20 mouse cellular contexts compared by ENCODE assay signal in the genomic region with DNA sequence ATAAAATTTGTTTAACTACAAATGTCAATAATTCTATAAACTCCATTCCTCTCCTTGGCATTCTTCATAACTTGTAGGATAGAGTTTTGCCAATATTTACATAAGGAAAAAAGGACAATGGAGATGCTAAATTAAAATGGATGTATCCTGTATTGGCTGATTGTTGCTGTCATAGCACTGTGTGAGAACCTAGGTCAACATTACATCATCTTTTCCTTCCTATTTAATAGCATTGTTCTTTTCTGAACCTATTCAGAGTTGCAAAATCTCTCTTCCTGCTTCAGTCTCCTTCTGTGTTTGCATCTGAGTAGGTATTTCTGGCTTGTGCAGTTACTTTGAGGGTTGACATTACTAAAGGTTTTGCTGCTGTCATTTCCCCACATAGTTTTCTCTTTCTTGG.
A peak's percentile ranks its signal among the peaks of the same experiment; 100 is the strongest.
DNase-seq lines count a peak whose midpoint lies in the region; ATAC-seq and TF ChIP-seq lines count a peak whose summit lies in the region.
"Had no signal": no experiment of that assay in that cellular context is flagged by ENCODE, and none has a peak within 500 bp of the region (broad histone marks: within the 10 kb centered on the region; RNA-seq: fewer than 3 reads in every experiment).

No protein-coding gene starts in this region.

- TF ChIP-seq CTCF in kidney, adult 2 months (conservative IDR thresholded peaks at IDR 0.05; ENCODE audit: insufficient read depth, insufficient read length, low read depth, low read length), result no peak

- no peak for TF ChIP-seq POLR2A in kidney, adult 2 months (IDR thresholded peaks at IDR 0.05; ENCODE audit: low read depth, low read length)

- no peak overlapping the region for H3K4me2 ChIP-seq in heart, embryonic 15.5 days
- H3K4me2 ChIP-seq in heart, embryonic 11.5 days, result no peak overlapping the region
- H3K4me2 ChIP-seq in kidney, embryonic 16.5 days (replicated peaks; ENCODE audit: low read depth, low read length), result no peak overlapping the region
- no peak overlapping the region for H3K4me2 ChIP-seq in lung, embryonic 16.5 days (ENCODE audit: low read depth, low read length)
- H3K4me2 ChIP-seq: forebrain, embryonic 13.5 days; hindbrain, embryonic 15.5 days had no signal

- no peak for DNase-seq in kidney, adult 2 months
- DNase-seq in lung, postnatal 10 days, result no peak
- no peak for DNase-seq in adrenal gland, postnatal 10 days
- DNase-seq: adrenal gland, adult 2 months; adrenal gland, postnatal 36 days; cerebellum, adult 2 months; cerebellum, postnatal 10 days; forebrain, postnatal 0 days; gastrocnemius, postnatal 14 days had no signal

- no peaks in the 10 kb centered on the region for H3K4me1 ChIP-seq in heart, embryonic 15.5 days (replicated peaks)
- H3K4me1 ChIP-seq in heart, embryonic 11.5 days (ENCODE audit: control insufficient read depth, insufficient read depth, low read length), result no peaks in the 10 kb centered on the region
- no peaks in the 10 kb centered on the region for H3K4me1 ChIP-seq in kidney, embryonic 16.5 days (ENCODE audit: insufficient read depth, low read length)
- H3K4me1 ChIP-seq in kidney, adult 2 months (ENCODE audit: control insufficient read depth, insufficient read depth, low read length), result no peaks in the 10 kb centered on the region
- H3K4me1 ChIP-seq in lung, embryonic 16.5 days (replicated peaks; ENCODE audit: control insufficient read depth, insufficient read depth, low read length), result no peaks in the 10 kb centered on the region
- H3K4me1 ChIP-seq: embryonic facial prominence, embryonic 10.5 days; forebrain, embryonic 13.5 days; heart, embryonic 10.5 days; hindbrain, embryonic 15.5 days had no signal

- H3K9ac ChIP-seq in heart, embryonic 15.5 days, result no peak overlapping the region
- no peak overlapping the region for H3K9ac ChIP-seq in heart, embryonic 11.5 days (ENCODE audit: low read depth, low read length)
- H3K9ac ChIP-seq in kidney, embryonic 16.5 days (replicated peaks; ENCODE audit: low read length), result no peak overlapping the region
- no peak overlapping the region for H3K9ac ChIP-seq in lung, embryonic 16.5 days (ENCODE audit: low read length)
- H3K9ac ChIP-seq: forebrain, embryonic 13.5 days; forebrain, postnatal 0 days; hindbrain, embryonic 15.5 days had no signal

- ATAC-seq in heart, embryonic 15.5 days (replicated peaks; ENCODE audit: insufficient number of reproducible peaks, insufficient read depth, low FRiP score, low read depth), result no peak
- ATAC-seq in heart, embryonic 11.5 days (replicated peaks; ENCODE audit: insufficient number of reproducible peaks, low FRiP score, low TSS enrichment), result no peak
- no peak for ATAC-seq in kidney, embryonic 16.5 days (ENCODE audit: low FRiP score, low TSS enrichment)
- ATAC-seq in lung, embryonic 16.5 days (ENCODE audit: low read depth), result peak; percentile 85
- peak; percentile 37; the same call in 1 of the 2 replicates for ATAC-seq in granulocyte monocyte progenitor cell, adult 5-6 weeks (replicated peaks; ENCODE audit: poor library complexity, severe bottlenecking)
- ATAC-seq: forebrain, embryonic 13.5 days; forebrain, postnatal 0 days; Patski had no signal

- no peak overlapping the region for H3K4me3 ChIP-seq in heart, embryonic 15.5 days
- H3K4me3 ChIP-seq in heart, embryonic 11.5 days (ENCODE audit: low read depth, low read length), result no peak overlapping the region
- H3K4me3 ChIP-seq in kidney, embryonic 16.5 days (ENCODE audit: low read length), result no peak overlapping the region
- no peak overlapping the region for H3K4me3 ChIP-seq in kidney, adult 2 months (ENCODE audit: insufficient read depth, low read depth, low read length)
- H3K4me3 ChIP-seq in lung, embryonic 16.5 days (ENCODE audit: low read length), result no peak overlapping the region
- H3K4me3 ChIP-seq: embryonic facial prominence, embryonic 10.5 days; forebrain, embryonic 13.5 days; heart, embryonic 10.5 days; hindbrain, embryonic 15.5 days had no signal

- peak overlapping the region; percentile 58; the same call in 1 of the 2 replicates for H3K27ac ChIP-seq in heart, embryonic 15.5 days
- H3K27ac ChIP-seq in heart, embryonic 11.5 days (ENCODE audit: low read depth, low read length), result no peak overlapping the region
- peak overlapping the region; percentile 73; the same call in 1 of the 2 replicates for H3K27ac ChIP-seq in kidney, embryonic 16.5 days (ENCODE audit: low read length)
- no peak overlapping the region for H3K27ac ChIP-seq in kidney, adult 2 months (ENCODE audit: insufficient read depth, low read depth, low read length)
- peak overlapping the region; percentile 71 for H3K27ac ChIP-seq in lung, embryonic 16.5 days (ENCODE audit: low read length)
- H3K27ac ChIP-seq: embryonic facial prominence, embryonic 10.5 days; forebrain, embryonic 13.5 days; heart, embryonic 10.5 days; hindbrain, embryonic 15.5 days had no signal

- H3K36me3 ChIP-seq in heart, embryonic 15.5 days, result no peaks in the 10 kb centered on the region
- no peaks in the 10 kb centered on the region for H3K36me3 ChIP-seq in heart, embryonic 11.5 days (ENCODE audit: control insufficient read depth, insufficient read depth, low read length)
- no peaks in the 10 kb centered on the region for H3K36me3 ChIP-seq in kidney, embryonic 16.5 days (ENCODE audit: insufficient read depth, low read length)
- H3K36me3 ChIP-seq in kidney, adult 2 months (ENCODE audit: control insufficient read depth, insufficient read depth, low read length), result no peaks in the 10 kb centered on the region
- no peaks in the 10 kb centered on the region for H3K36me3 ChIP-seq in lung, embryonic 16.5 days (ENCODE audit: control insufficient read depth, insufficient read depth, low read length)
- H3K36me3 ChIP-seq: embryonic facial prominence, embryonic 10.5 days; heart, embryonic 10.5 days; hindbrain, embryonic 15.5 days had no signal

- no peaks in the 10 kb centered on the region for H3K9me3 ChIP-seq in heart, embryonic 15.5 days (replicated peaks)
- H3K9me3 ChIP-seq in heart, embryonic 11.5 days (replicated peaks; ENCODE audit: control insufficient read depth, low read length), result no peaks in the 10 kb centered on the region
- H3K9me3 ChIP-seq in kidney, embryonic 16.5 days (ENCODE audit: low read length), result no peaks in the 10 kb centered on the region
- H3K9me3 ChIP-seq in lung, embryonic 16.5 days (ENCODE audit: control insufficient read depth, low read length), result no peaks in the 10 kb centered on the region
- H3K9me3 ChIP-seq: embryonic facial prominence, embryonic 10.5 days; forebrain, embryonic 13.5 days; heart, embryonic 10.5 days; hindbrain, embryonic 15.5 days had no signal

- no peaks in the 10 kb centered on the region for H3K27me3 ChIP-seq in heart, embryonic 15.5 days
- no peaks in the 10 kb centered on the region for H3K27me3 ChIP-seq in heart, embryonic 11.5 days (ENCODE audit: control insufficient read depth, insufficient read depth, low read length)
- no peaks in the 10 kb centered on the region for H3K27me3 ChIP-seq in kidney, embryonic 16.5 days (ENCODE audit: insufficient read depth, low read length)
- no peaks in the 10 kb centered on the region; the same call in 1 of the 2 replicates for H3K27me3 ChIP-seq in kidney, adult 2 months (replicated peaks; ENCODE audit: control insufficient read depth, insufficient read depth, low read length)
- H3K27me3 ChIP-seq in lung, embryonic 16.5 days (ENCODE audit: control insufficient read depth, insufficient read depth, low read depth, low read length), result no peaks in the 10 kb centered on the region
- H3K27me3 ChIP-seq: CH12.LX; forebrain, embryonic 13.5 days; hindbrain, embryonic 15.5 days; Patski had no signal

Comparison
In these comparisons a context has a peak if more than half of its experiments do, and no peak if none do; other contexts are left out.
1. H3K27ac ChIP-seq: peak in heart, embryonic 15.5 days (single experiment), kidney, embryonic 16.5 days (single experiment) and lung, embryonic 16.5 days (single experiment); none in heart, embryonic 11.5 days (single experiment) and kidney, adult 2 months (single experiment).
2. ATAC-seq: peak in lung, embryonic 16.5 days (single experiment) and granulocyte monocyte progenitor cell, adult 5-6 weeks (single experiment); none in heart, embryonic 15.5 days (single experiment), heart, embryonic 11.5 days (single experiment) and kidney, embryonic 16.5 days (single experiment).